Mouse (Mus musculus): Measurements from ENCODE around the gene Mapk8.

DNA sequence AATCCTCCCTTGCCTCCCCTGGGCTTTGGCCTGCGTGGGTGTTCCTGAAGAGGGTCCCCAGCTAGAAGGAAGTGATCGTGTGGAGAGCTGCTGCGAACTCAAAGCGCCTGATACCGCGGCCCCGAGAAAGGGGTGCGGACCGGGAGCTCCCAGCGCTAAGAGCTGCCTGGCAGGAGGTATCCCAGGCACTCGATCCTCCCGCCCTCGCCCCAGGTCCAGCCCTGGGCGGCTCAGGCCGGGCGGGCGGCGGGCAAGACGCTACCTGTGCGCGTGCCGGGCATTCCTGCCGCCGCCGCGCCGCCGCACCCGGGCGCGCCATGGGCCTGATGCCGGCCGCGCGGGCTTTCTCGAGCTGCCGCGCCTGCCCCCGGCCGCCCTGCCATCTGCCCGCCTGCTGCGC, 95.9 kb downstream of the Mapk8 start:
- TF ChIP-seq MAFK (IDR thresholded peaks at IDR 0.05; ENCODE audit: insufficient read depth, low read depth, low read length) = no peak
- TF ChIP-seq ZC3H11A (IDR thresholded peaks at IDR 0.05; ENCODE audit: borderline replicate concordance, low read depth, low read length) = no peak
- TF ChIP-seq CHD2 (IDR thresholded peaks at IDR 0.05; ENCODE audit: low read depth, low read length) = no peak
- no peak for TF ChIP-seq ZNF384 (IDR thresholded peaks at IDR 0.05; ENCODE audit: low read depth, low read length)
